Mouse (Mus musculus) mouse trophoblast stem cell (cell line): ENCODE results near the gene Mas1.
"Not testable (repeated sequence)": the region's sequence is repeated elsewhere in the genome, so short reads cannot be mapped to it uniquely, and the experiment has no call there.

Experiments used
- in situ Hi-C, 2 experiments: fragments of 300-500 bp; cut with MseI, MboI; formaldehyde crosslinking; loops; 2 replicates in 1 of 2; 3 replicates in 1 of 2; pipeline ENCODE4 v1.15.1; 2025

The Mas1 gene

DNA sequence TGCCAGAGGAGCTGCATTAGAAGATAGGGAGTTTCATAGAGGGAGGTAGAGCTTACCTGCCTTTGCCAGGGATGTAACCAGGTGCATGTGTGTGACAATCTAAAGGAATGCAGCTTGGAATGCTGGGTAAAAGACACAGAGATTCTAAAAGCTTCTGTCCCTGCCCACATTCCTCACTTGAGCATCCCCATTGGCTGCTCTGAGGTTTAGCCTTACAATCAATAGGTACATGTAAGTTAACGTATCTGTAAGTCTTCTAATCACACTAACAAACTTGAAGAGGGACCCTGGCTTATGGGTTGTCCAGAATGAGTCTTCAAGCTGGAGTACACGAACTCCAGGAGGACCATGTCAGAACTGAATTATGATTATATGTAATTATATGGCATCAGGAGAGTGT is at the start of gene Mas1:
Gene Mas1, minus strand, starts transcription at position 101 of the 400 bp plus-strand sequence.
- in situ Hi-C loops, result no loop called here

DNA sequence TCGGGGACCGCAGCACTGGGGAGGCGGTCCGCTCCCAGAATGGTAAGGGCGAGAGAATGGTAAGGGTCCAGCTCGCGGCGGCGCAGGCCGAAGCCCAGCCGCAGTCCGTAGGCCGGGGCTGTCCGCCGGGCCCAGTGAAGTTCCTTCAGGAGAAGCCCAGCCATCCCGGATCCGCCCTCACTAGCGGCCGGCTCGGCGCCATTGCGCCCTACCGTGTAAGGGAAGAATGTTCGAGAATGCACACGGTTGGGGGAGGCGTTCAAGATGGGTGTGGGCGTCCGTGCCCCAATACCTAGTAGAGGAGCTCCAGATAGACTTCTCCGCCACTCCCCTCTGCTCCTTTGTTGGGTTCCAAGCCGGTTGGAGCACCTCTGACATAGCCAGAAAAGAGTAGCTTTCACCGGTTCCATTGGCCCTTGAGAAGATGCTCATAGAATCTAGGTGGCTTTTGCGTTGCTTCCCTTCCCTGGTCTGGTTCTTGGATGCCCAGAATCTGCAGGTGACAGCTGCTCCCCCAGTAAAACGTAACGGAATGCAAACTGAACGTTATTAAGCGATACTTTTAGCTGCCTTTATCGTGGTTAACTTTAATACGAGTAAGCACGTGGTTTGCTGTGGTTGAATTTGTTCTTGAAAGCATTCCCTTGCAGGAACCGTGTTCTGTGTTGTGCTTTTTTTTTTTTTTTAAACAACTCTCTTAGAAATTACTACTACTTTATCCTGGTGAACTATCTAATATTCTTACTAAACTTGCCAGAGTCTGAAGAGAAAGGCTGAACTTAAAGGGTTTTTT is 48.8 kb upstream of the Mas1 start:
- in situ Hi-C loops, result no loop called here

DNA sequence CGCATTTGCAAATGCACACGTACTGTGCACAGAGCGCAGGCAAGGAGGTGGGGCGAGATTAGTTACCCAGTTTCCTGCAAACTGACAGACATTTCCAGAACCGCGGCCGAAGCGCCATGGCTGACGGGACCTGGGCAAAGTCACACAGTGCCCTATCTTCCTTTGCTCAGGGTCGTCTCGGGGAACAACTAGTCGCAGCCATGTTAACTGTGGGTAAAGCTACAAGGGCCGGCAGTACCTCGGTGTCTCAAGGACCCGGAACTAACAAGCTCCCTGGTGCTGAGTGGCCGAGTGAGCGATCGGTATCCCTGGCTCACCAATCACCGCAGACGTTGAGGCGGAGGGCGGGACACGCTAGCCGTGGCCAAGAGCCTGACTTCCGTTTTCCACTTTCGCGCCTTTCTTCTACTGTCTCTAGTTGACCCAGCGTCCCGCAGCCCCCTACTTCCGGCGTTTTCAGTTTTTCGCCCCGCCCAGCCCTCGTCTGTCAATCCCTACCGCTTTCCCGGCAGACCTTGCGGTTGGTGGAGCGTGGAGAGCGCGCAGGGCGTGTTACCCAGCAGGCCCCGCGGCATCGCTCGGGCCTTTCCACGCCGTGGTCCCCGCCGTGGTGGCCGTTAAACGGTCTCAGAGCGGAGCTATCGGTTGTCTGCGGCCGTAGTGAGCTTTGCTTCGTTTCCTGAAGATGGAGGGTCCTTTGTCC is 48.1 kb upstream of the Mas1 start, which contains the start of gene Mrpl18:
Gene Mrpl18, minus strand, starts transcription at position 465 of the 703 bp plus-strand sequence.
- in situ Hi-C loops, result no loop called here

DNA sequence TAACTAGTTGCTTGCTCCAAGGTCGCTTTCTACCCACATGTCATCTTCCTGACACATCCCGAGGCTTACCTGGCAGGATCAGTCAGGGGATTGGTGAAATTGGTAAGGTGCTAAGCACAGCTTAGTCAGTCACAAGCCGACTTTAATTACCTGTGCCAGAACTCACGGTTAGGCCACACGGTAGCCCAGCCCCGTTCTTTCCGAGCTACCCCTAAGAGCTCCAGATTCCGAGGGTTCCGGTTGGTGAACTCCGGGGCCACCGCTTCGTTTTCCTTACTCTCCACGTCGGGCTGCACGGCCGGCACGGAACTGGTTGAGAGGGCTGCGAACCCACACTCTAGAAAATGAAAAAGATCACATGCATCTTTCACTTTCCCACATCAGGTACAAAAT is 47.5 kb upstream of the Mas1 start, which contains the start of gene Tcp1:
Gene Tcp1, plus strand, starts transcription at position 214 of the 393 bp plus-strand sequence.
- in situ Hi-C loops, result no loop called here

DNA sequence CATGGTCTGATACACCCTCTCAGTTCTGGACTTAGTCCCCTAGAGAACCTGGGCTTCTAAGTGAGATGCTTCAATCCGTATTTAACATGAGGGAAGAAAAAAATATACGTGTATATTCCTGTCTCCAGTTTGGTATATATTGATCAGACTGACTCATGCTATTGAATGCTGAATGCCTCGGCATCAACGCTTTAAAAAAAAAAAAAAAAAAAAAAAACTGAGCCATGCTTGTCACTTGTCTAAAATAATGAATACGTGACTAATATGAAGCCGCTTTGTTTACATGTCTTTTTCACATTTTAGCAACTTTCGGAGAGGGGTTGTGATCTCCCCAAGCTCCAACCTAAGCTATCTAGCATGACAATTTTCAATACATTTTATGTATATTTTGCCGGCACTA is 42.4 kb upstream of the Mas1 start:
- in situ Hi-C loops, result no loop called here

DNA sequence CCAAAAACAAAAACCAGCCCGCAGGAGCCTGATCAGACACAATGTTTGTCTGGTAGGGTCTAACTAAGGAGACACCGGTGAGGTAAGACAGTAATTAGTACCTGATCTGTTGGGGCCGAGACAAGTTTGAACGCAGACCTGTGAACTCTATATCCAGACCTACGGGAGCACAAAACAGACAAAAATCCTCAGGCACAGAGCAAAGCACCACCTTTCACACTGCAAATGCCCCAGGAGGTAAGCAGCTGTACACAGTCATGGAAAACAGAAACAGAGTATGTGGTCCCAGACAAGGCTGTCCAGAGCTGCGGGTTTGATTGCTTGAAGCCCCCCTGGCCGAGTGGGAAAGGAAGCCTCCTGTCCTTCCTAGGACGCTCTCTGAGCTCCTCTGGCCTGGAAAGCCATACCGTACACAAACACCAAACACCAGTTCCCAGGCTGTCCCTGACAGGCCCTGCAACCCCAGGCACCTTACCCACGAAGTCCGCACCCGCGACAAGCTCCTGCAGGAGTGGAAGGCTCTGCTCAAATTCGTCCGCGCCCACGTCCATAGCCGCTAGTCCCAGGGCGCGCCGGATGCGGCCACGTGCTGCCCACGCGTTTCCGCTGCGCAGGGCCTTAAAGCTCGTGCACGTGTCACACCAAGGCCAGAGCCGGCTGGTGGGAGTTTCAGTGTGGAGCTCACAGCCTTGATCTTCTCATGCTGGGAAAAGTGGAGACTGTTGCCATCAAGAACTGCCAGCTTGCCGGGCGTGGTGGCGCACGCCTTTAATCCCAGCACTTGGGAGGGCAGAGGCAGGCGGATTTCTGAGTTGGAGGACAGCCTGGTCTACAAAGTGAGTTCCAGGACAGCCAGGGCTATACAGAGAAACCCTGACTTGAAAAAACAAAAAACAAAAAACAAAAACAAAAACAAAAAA is 41.7 kb upstream of the Mas1 start, which contains the start of gene Pnldc1:
Gene Pnldc1, minus strand, starts transcription at position 870 of the 920 bp plus-strand sequence.
- in situ Hi-C loops, result no loop called here

DNA sequence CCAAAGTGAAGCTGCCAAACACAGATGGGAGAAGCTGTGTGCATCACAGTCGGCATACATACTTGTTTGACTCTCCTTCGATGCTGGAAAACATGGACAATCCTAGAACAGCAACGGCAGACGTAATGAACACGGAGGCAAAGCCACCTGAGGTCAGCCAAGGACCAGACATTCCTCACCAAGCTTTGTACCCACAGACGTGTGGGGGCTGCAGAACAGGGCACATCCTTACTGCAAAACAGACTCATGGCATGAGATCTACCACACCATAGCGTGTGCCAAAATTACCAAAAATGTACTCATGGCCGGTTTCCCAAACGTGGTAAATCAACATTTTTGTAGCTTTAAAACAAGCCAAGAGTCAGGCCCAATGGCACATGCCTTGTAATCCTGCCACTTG is 38.5 kb upstream of the Mas1 start:
- in situ Hi-C loops, result no loop called here

DNA sequence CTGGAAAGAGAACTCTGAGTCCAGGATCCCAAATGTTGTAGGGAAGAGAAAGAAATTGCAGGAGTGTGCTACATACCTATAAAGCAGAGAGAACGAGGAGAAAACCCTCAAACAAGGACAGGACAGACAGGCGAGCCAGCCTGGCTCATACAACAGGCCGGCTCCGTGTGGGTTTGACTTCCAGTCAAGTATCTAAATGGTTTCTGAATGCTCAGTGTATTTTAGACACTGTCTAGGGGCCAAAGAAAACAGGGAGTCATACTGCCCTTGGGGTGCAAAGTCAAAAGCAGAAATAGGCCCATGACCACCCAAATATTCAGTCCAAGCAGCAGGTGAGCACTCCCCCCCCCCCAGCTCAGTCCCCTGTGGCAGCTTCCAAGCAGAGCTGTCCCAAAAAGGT is 37.9 kb upstream of the Mas1 start:
- in situ Hi-C loops, result no loop called here

DNA sequence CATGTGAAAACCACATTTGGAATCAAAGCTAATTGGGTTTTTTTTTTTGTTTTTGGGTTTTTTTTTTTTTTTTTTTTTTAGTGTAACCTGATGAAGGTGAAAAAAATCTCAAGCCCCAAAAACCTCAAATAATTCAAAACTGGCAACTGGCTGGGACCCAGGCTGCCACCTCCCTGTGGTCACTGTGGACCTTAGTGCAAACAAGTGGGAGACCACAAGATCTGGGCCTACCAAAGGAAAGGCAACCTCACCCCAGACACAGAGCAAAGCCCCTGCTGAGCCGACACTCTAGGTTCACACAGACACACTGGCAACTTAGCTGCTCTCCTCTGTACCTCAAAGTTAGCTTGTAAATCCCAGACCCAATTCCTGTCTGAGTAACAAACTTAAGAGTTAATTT is 36.4 kb upstream of the Mas1 start:
- in situ Hi-C loops, result no loop called here

DNA sequence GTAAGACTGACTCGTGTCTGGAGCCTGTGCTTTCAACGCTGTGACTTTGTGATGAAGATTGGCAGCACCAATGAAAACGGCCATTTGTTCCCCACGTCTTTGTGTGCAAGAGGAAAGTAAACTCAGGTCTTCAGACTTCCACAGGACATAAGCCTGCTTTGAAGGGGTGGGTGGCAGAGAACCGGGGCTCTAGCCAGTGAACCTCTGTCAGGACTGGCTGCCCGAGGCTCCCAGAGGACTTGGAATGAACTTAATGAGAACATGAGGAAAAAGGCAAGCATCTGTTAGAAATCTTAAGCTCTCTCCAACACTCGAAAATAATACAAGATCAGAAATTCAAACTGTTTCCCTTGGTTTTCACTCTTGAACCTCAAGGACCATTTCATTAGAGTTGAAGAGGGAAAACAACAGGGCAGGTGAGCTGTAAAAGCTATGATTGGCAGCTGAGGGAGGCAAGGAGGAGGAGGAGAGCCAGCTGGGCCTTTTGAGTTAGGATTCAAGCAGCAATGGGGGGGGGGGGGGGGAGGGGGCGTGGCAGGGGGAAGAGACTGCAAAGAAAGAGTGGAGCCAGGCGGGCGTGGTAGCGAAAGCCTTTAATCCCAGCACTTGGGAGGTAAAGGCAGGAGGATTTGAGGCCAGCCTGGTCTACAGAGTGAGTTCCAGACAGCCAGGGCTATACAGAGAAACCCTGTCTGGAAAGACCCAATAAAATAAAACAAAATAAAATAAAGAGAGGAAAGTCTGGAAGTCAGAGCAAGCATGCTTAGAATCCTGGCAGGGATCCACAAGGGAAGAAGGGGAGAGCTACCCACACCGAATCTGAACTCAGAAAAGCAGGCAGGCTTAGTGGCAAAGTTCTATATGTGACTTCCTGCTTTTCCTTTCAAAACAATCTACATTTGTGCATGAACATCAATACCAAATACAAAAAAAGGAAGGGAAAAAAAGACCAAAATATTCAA is 35.7 kb upstream of the Mas1 start:
- in situ Hi-C loops, result no loop called here

DNA sequence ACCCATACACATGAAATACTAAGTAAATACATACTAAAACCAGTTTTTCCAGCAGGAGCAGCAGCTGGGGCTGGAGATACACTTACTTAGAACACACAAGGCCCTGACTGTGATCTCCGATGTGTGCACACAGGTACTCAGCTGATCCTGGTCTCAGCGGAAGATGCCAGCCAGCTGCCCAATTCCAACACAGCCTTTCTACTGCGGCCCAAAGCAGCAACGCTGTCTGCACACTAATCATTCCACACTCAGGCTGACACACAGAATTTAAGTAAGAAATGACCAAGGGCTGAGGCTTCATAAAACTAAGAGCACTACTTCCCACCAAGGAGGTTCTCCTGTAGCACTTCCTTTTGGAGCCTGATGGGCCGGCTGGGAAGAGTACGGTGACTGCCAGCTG is 34.3 kb upstream of the Mas1 start:
- in situ Hi-C loops, result no loop called here

DNA sequence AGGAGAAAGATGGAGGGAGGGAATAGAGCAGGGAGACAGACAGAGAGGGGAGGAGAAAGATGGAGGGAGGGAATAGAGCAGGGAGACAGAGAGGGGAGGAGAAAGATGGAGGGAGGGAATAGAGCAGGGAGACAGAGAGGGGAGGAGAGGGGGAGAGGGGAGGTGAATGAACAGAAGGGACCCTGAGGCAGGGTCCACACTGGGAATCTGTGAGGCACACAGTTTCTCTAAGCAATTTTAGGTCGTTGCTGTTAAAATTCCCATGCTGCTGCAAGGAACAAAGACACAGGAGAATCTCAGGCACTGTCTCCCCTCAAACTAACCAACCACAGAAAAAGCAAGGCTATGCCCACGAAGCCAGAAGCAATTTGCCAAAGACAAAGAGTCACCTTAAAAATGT is 30.7 kb upstream of the Mas1 start:
- in situ Hi-C loops, result not testable (repeated sequence)

DNA sequence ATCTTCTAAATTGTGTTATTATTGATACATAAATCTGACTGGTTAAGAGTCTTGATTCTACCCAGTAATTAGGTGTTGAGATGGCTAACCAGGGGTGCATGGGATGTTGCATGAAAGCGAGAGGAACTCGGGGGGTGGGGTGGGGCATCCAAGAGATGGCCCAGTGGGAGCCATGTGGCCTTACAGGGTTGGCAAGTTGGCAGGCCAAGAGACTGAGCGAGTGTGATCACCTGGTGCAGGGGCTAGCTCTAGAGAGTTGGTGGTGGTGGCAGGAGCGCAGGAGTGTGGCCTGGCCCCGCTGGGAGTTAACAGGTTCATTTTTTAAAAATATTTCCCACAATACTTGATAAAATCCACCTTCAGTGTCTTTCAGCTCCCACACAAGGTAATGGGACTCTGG is 29.7 kb upstream of the Mas1 start:
- in situ Hi-C loops, result no loop called here

DNA sequence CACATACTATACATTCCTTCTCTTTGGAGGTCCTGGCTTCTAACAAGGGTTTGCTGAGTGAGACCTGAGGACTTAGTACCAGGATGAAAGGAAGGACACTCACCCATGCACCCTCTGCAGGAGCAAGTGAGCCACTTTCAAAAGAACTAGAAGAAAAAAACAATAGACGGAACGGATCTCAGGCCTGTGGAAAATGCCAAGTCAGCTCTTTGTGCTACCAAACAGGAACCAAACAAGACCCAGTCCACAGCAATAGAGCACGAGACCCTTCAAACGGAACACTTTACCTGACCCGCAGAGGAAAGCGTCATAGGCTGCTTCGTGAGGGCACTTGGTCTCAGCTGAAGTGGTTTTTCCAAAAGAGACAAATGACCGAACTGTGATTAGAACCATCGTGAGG is 24.1 kb upstream of the Mas1 start:
- in situ Hi-C loops, result no loop called here

DNA sequence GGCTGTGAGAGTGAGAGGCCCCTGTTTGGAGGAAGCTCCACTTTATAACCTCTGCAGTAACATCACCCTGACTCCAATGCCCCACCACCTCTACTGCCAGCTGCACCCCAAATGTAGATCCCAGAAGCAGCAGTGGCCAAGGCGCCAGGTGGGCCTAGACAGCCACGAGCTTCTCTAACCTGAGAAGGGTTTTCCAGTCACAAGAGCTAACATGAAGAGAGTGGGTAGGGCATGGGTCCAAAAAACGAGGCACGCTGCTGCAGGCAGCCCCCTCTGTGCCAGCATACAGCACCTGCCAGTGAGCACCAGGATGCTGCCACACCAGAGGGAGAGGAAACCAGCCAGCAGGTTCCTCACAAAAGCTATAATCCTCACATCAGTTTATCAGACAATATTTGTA is 23.1 kb upstream of the Mas1 start:
- in situ Hi-C loops, result no loop called here

DNA sequence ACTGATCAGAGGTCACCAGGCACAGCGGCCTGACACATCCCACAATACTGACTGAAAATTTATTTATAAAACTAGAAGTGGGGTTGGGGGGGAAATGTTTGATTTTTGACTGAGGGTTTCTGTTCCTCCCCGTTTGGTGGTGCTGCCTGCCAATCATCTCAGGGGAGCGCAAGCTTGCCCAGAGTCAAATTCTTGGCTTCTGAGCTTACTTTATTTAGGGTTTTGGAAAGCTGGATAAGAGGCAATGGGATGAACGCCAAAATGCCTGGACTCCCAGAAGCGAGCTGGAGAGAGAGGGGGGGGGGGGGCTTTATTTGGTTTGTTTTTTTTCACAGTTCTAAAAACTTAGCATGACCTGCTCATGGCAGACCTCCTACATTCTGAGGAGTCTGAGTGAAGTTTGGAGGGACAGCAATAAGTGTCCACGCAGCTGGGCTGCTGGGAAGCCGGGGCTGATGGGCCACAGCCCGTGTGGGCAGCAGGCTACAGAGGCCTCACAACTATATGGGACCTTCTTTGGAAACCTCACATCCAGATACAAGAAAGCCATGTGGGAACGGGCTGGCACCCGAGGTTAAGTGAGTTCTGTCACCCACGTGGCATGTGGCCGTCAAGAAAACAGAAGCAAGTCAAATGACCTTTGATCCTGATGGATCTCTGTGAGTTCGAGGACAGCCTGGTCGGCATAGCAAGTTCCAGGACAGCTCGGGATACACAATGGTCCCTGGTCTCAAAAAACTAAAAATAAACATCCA is 19.3 kb upstream of the Mas1 start:
- in situ Hi-C loops, result no loop called here

DNA sequence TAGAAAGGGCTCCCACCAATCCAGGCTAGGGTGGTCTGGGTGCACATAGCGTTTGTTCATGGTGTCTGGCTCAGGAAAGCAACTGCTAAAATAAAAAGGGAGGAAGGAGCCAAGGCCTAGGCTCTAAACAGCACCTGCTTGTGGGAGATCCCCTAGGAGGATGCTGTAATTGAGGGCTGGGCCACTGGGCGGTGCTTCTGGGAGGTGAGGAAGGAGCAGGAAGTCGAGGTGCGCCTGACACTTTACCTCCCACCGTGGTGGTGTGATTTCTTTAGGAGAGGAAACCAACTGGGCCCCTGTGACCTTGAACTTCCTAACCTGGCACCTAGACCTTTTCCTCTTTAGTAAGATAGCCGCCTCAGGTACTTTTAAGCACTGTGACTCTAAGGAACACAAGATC is 18.7 kb upstream of the Mas1 start:
- in situ Hi-C loops, result no loop called here

DNA sequence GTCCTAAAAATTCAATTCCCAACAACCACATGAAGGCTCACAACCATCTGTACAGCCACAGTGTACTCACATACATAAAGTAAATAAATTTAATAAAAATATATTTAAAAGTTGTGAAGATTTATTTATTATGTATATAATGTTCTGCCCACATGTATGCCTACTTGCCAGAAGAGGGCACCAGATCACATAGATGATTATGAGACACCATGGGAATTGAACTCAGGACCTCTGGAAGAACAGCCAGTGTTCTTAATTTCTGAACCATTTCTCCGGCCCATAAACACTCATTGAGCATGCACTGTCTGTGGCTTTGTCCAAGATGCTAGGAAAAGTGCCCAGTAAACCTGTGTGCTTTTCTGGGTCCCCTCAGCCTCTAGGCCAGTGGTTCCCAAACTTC is 13.3 kb upstream of the Mas1 start:
- in situ Hi-C loops, result no loop called here

DNA sequence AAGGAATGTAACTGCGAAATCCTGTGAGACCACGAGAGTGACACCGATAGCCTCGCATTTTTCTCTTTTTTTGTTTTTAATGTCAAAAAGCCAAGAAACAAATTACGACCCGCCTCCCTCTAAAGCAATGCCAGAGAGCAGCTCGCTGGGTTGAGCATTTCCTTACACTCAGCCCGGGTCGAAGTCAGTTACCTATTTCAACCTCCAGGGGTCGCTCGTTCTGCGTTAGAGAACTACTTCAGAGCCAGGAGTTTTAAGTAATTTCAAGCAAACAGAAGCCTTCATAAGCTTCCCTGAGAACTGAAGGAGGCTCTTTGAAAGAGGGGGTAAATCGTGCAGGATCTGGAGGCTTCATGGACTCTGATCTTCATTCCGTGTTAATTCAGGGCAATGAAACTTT is 12.2 kb upstream of the Mas1 start:
- in situ Hi-C loops, result no loop called here

DNA sequence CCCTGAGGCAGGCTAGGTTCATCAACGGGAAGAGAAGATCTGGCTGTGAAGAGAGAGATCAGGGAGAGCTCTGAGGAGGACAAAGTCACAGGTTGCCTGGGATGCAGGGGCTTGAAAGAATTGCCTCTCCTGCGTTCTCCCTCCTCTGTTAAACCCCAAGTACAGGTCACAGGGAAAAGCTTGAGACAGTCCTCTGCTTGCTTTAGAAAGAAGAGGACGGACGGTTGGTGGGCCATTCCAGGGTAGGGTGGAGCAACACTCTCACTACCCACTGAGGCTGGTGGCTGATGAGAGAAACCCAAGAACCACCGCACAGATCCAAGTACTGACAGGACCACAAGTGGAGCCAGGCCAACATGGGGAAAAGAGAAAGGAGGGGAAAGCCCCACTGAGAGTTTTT is 7.8 kb upstream of the Mas1 start, which contains the start of gene Mrgprh:
Gene Mrgprh, plus strand, starts transcription at position 301 of the 400 bp plus-strand sequence.
- in situ Hi-C loops, result no loop called here
